Mouse (Mus musculus): ENCODE data around the gene Pygl.

The Pygl gene

GRCm38 (mm10) chr12:70231294-70231693 lies at the start of gene Pygl:
Pygl (minus strand) TSS chr12:70231488.
- no peak for DNase-seq (ENCODE audit: low read depth, low spot score)

- DNase-seq (ENCODE audit: low read depth, low spot score) = no peak
Observed at GRCm38 (mm10) chr12:70280930-70281329, 49.6 kb upstream of the Pygl start.

- DNase-seq (ENCODE audit: low read depth, low spot score) = no peak
Observed at GRCm38 (mm10) chr12:70280381-70280780, 49.1 kb upstream of the Pygl start.

GRCm38 (mm10) chr12:70277071-70277939 lies 46.0 kb upstream of the Pygl start:
- DNase-seq (ENCODE audit: low read depth, low spot score) = no peak

DNA sequence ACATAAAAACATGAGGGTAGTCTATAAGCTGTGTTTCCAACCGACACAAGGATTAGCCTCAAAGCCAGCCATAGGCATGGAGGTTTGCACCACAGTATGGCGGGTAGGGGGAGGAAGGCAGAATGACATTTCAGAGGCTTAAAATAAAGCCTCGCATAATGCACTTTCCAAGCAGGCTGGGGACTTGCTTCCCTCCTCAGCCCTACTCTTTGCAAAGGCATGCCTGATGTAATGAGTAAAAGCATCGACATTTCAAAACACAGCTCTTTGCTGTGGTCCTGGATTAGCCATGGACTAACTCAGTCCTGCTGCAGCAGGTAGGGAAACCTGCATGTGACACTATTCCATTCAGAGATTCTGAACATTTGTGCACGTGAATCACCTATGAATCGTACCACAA lies 38.4 kb upstream of the Pygl start:
- DNase-seq (ENCODE audit: low read depth, low spot score) = no peak

DNA sequence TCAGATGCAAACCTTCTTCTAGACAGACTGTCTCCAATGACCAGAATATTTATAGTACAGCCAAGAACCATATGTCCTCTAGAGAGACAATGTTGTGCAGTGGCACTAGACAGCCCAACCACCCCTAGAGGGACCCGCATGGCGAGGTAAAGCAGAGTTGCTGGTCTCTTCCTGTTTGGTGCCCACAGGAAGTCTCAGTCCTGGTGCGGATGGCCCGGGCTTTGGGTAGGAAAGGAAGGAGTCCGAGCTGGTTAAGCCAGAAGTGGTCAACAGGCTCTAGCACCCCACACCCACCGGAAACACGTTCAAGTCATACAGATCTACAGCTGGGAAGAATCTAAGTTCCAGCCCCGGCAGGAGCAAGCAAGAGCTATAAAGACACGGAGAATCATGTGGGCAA lies 36.0 kb upstream of the Pygl start:
- no peak for DNase-seq (ENCODE audit: low read depth, low spot score)

DNA sequence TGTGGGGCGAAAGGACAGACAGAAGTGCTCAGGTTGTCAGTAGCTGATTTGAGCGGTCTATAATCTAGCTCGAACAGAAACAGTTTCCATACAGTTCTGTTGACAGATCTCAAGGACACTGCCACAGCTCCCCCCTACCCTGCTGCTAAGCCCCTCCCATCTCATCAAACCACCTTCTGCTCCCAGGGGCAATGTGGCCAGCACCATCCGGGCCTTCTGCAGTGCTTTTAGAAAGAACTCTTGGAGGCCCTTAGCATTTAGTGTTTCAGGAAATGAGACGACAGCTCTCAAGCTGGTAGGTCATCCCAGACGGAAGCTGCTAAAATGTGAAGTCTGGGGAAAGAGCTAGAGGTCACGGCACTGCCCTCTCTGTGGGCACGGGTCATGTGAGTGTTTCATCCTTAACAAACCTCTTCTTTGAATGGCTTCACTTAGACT lies 35.2 kb upstream of the Pygl start:
- DNase-seq (ENCODE audit: low read depth, low spot score) = no peak

DNA sequence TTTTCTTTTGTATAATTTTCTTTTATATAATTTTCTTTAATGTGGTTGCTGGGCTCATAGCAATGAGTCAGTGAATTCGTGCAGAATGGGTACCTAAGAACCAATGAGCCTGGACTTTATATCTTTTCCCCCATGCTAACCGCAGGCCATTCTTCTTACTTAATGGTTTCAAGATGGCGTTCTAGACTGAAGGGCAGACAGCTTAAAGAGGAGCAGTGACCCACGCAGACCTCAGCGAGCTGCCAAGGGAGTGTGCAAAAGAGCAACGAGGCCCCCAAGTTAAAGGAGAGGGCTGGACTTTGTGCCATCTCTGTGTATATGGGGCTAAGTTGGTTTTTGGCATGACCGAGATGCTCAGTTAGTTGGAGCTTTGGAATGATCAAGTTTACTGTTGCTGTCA lies 32.4 kb upstream of the Pygl start:
- peak; percentile 14 for DNase-seq (ENCODE audit: low read depth, low spot score)

- no peak for DNase-seq (ENCODE audit: low read depth, low spot score)
Observed at GRCm38 (mm10) chr12:70262271-70262953, 31.1 kb upstream of the Pygl start.

GRCm38 (mm10) chr12:70251210-70251884 lies 20.1 kb upstream of the Pygl start:
- DNase-seq (ENCODE audit: low read depth, low spot score) = no peak

GRCm38 (mm10) chr12:70249616-70250157 lies 18.4 kb upstream of the Pygl start:
- no peak for DNase-seq (ENCODE audit: low read depth, low spot score)

GRCm38 (mm10) chr12:70247683-70248474 lies 16.6 kb upstream of the Pygl start:
- DNase-seq (ENCODE audit: low read depth, low spot score) = no peak

- DNase-seq (ENCODE audit: low read depth, low spot score) = no peak
Observed at GRCm38 (mm10) chr12:70242550-70242949, 11.3 kb upstream of the Pygl start.

GRCm38 (mm10) chr12:70239741-70240140 lies 8.5 kb upstream of the Pygl start:
- DNase-seq (ENCODE audit: low read depth, low spot score) = no peak

- no peak for DNase-seq (ENCODE audit: low read depth, low spot score)
Observed at GRCm38 (mm10) chr12:70238604-70239003, 7.3 kb upstream of the Pygl start.

- peak; percentile 84 for DNase-seq (ENCODE audit: low read depth, low spot score)
Observed at GRCm38 (mm10) chr12:70234938-70235484, 3.7 kb upstream of the Pygl start.

- peak; percentile 83 for DNase-seq (ENCODE audit: low read depth, low spot score)
Observed at GRCm38 (mm10) chr12:70234411-70234810, 3.1 kb upstream of the Pygl start.

GRCm38 (mm10) chr12:70233637-70234315 lies 2.5 kb upstream of the Pygl start:
- DNase-seq (ENCODE audit: low read depth, low spot score) = no peak

GRCm38 (mm10) chr12:70232020-70232544 lies 794 bp upstream of the Pygl start:
- DNase-seq (ENCODE audit: low read depth, low spot score) = no peak

DNA sequence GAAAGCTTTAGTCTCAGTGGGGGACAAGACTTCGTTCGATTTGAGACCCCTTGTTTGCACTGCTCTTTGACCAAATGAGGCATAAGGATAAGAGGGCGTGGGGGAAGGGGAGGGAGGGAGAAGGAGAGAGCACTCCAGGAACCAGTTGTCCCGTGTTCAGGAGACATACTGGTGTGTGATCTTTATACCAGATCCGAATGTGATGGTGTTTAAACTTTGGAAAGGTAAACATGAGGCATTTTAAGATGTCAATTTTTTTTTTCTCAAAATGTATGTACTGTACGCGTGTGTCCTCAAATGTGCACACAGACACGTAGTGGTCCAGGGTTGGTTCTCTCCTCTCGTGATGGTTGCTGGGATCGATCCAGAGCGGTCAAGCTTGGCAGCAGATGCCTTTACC lies 3.1 kb downstream of the Pygl start:
- no peak for DNase-seq (ENCODE audit: low read depth, low spot score)

Data from 3T3-L1 (cell line).